Mouse (Mus musculus): ENCODE measurements around the gene Olfr680-ps1.
"Not testable (repeated sequence)": the region's sequence is repeated elsewhere in the genome, so short reads cannot be mapped to it uniquely, and the experiment has no call there.

Gene Olfr680-ps1

GRCm38 (mm10) chr7:105092717-105093116 lies at the start of gene Olfr680-ps1:
Gene Olfr680-ps1 (minus strand): TSS chr7:105092817.
- not testable (repeated sequence) for DNase-seq

- no peak for DNase-seq
Measured at GRCm38 (mm10) chr7:105141275-105141674, 48.7 kb upstream of the Olfr680-ps1 start.

- no peak for DNase-seq
Measured at GRCm38 (mm10) chr7:105116536-105116935, 23.9 kb upstream of the Olfr680-ps1 start, which contains the start of gene Olfr681. Gene Olfr681 (plus strand): TSS chr7:105116836.

- DNase-seq: no peak
Measured at GRCm38 (mm10) chr7:105080905-105081304, 11.7 kb downstream of the Olfr680-ps1 start, which contains the start of gene Olfr679. Gene Olfr679 (plus strand): TSS chr7:105081205.

GRCm38 (mm10) chr7:105064175-105064574 lies 28.4 kb downstream of the Olfr680-ps1 start, which contains the start of gene Olfr678:
Gene Olfr678 (plus strand): TSS chr7:105064475.
- no peak for DNase-seq

- no peak for DNase-seq
Measured at GRCm38 (mm10) chr7:105058951-105059350, 33.7 kb downstream of the Olfr680-ps1 start.
